Mouse (Mus musculus) heart, embryonic 12.5 days (tissue): ENCODE results near the gene Ddr2. TPM values are rescaled to one million over a fixed set of nuclear protein-coding genes. Genes with fewer than 3 reads are reported as not detected.

Experiments
- ATAC-seq: fragments of 200-750 bp; cut with Nextera tagmentation; 2 replicates; pipeline ENCODE4 v1.8.0; 2017; ENCODE audit warnings: moderate TSS enrichment, moderate library complexity; ENCODE audit not compliant: insufficient number of reproducible peaks, low FRiP score
- H3K27ac ChIP-seq: fragments of 300-500 bp; sonication (generic); 2 replicates; pipeline ENCODE4 v1.5.1; 2016; ENCODE audit warnings: mild to moderate bottlenecking, moderate library complexity; ENCODE audit not compliant: poor library complexity, severe bottlenecking
- H3K27me3 ChIP-seq: fragments of 300-500 bp; sonication (generic); replicated peaks from 2 replicates; pipeline ENCODE4 v1.6.1; 2016; ENCODE audit warnings: mild to moderate bottlenecking, moderate library complexity
- H3K36me3 ChIP-seq: fragments of 300-500 bp; sonication (generic); 2 replicates; pipeline ENCODE4 v1.6.1; 2016; ENCODE audit warnings: mild to moderate bottlenecking, moderate library complexity
- H3K4me1 ChIP-seq: fragments of 300-500 bp; sonication (generic); replicated peaks from 2 replicates; pipeline ENCODE4 v1.6.1; 2016; ENCODE audit warnings: mild to moderate bottlenecking
- H3K4me2 ChIP-seq: fragments of 300-500 bp; sonication (generic); 2 replicates; pipeline ENCODE4 v1.6.1; 2016; ENCODE audit warnings: mild to moderate bottlenecking, moderate library complexity
- H3K4me3 ChIP-seq: fragments of 300-500 bp; sonication (generic); 2 replicates; pipeline ENCODE4 v1.5.1; 2016; ENCODE audit warnings: mild to moderate bottlenecking
- H3K9ac ChIP-seq: fragments of 300-500 bp; sonication (generic); 2 replicates; pipeline ENCODE4 v1.6.1; 2016; ENCODE audit warnings: mild to moderate bottlenecking, moderate library complexity
- H3K9me3 ChIP-seq: fragments of 300-500 bp; sonication (generic); replicated peaks from 2 replicates; pipeline ENCODE4 v1.6.1; 2016; ENCODE audit warnings: mild to moderate bottlenecking, moderate library complexity
- WGBS: fragments of 180-500 bp; shearing (Covaris S2); methylation state at CpG from one replicate; pipeline ENCODE4 v1.1.7; 2016; 5-methylcytosine and 5-hydroxymethylcytosine counted together
- polyA plus RNA-seq: library from polyadenylated mRNA; unstranded; fragments of >200 nt; fragmentation: Nextera tagmentation; extraction: Ambion mirVana; gene quantifications from 2 replicates; pipeline ENCODE4 v1.2.1, GENCODE M21; 2016

Gene Ddr2
- polyA plus RNA-seq, 1 experiment from 2014 or later: 7.6 TPM

- Histone ChIP-seq H3K4me2 (no peak overlapping the region), H3K4me3 (no peak overlapping the region), H3K9ac (no peak overlapping the region), H3K27me3 (no peaks in the 10 kb centered on the region), H3K4me1 (0 out of 2 replicates have a peak, but pooled peaks cover 5% of the 10 kb centered on the region), H3K27ac (no peak overlapping the region), H3K9me3 (no peaks in the 10 kb centered on the region), H3K36me3 (no peaks in the 10 kb centered on the region)
- 80% methylated on average over 4 of the region's 4 CpGs for WGBS
- no peak for ATAC-seq
These were observed 132.9 kb downstream of the Ddr2 start for GRCm38 (mm10) chr1:169977621-169978020.

- ATAC-seq: 0 out of 2 replicates have a peak, but pooled peaks have one; percentile 19
- no peaks in the 10 kb centered on the region for H3K9me3 ChIP-seq
- no peak overlapping the region for H3K4me2 ChIP-seq
- H3K9ac ChIP-seq: no peak overlapping the region
- 12% methylated on average over 2 of the region's 2 CpGs for WGBS
- H3K27me3 ChIP-seq: no peaks in the 10 kb centered on the region
- H3K27ac ChIP-seq: peak overlapping the region; percentile 92
- no peaks in the 10 kb centered on the region for H3K36me3 ChIP-seq
- peaks cover 38% of the 10 kb centered on the region for H3K4me1 ChIP-seq
- no peak overlapping the region for H3K4me3 ChIP-seq
These were observed 138.6 kb downstream of the Ddr2 start for GRCm38 (mm10) chr1:169971998-169972397.

DNA sequence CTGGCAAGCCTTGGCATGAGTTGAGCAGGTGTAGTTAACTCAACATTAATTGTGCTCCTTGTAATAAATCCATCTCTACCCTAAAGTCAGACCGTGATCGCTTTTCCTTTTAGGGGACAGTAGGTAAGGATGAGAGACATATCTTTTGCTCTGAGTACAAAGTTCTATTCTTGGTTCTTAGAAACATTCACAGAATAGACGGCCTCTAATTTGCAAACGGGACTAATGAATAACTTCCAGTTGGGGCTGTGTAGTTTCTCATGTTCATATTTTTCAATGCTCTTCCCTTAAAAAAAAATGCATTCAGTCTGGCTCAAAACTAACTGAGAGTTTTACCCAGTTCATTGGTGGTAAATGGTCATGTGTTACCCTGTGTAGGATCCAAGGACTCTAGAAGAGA is 139.6 kb downstream of the Ddr2 start:
- Histone ChIP-seq H3K4me2 (0 out of 2 replicates have a peak overlapping the region, but pooled peaks have one; percentile 47), H3K4me1 (peaks cover 40% of the 10 kb centered on the region), H3K9ac (no peak overlapping the region), H3K4me3 (no peak overlapping the region), H3K9me3 (no peaks in the 10 kb centered on the region), H3K27me3 (no peaks in the 10 kb centered on the region), H3K27ac (no peak overlapping the region), H3K36me3 (peaks cover 5% of the 10 kb centered on the region)
- WGBS: 89% methylated on average over 4 of the region's 4 CpGs
- no peak for ATAC-seq

DNA sequence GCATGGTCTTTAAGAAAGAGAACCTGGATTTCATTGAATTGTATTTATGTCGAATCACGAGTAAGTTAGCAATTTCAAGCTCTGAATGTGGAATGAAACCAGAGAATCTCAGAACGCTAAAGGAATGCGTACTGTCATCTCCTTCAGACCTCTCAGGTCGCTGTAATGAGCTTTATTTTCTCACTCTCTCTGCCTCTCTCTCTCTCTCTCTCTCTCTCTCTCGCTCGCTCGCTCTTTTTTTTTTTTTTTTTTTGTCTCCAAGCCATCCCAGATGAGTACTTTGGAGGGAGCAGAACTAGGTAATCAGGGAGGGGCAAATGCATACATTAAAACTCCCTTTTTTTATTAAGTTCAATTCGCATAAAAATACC is 141.1 kb downstream of the Ddr2 start:
- H3K4me1 ChIP-seq: peaks cover 40% of the 10 kb centered on the region
- H3K27me3 ChIP-seq: no peaks in the 10 kb centered on the region
- peak overlapping the region; percentile 77 for H3K4me3 ChIP-seq
- no peaks in the 10 kb centered on the region for H3K9me3 ChIP-seq
- peak overlapping the region; percentile 75 for H3K4me2 ChIP-seq
- peaks cover 19% of the 10 kb centered on the region for H3K36me3 ChIP-seq
- H3K9ac ChIP-seq: peak overlapping the region; percentile 70
- H3K27ac ChIP-seq: peak overlapping the region; percentile 88
- under 1% methylated on average over 9 of the region's 9 CpGs for WGBS
- ATAC-seq: peak; percentile 41

- peak; percentile 100 for ATAC-seq
- peaks cover 25% of the 10 kb centered on the region for H3K36me3 ChIP-seq
- no peaks in the 10 kb centered on the region for H3K9me3 ChIP-seq
- H3K4me2 ChIP-seq: peak within 1 kb of the TSS; percentile 75
- H3K27me3 ChIP-seq: no peaks in the 10 kb centered on the region
- H3K4me3 ChIP-seq: peak within 1 kb of the TSS; percentile 77
- WGBS: 1% methylated on average over 48 of the region's 48 CpGs
- H3K4me1 ChIP-seq: peaks cover 40% of the 10 kb centered on the region
- peak within 1 kb of the TSS; percentile 70 for H3K9ac ChIP-seq
- peak within 1 kb of the TSS; percentile 88 for H3K27ac ChIP-seq
These were observed 141.6 kb downstream of the Ddr2 start, which contains the start of gene Hsd17b7 for GRCm38 (mm10) chr1:169968792-169969515. Gene Hsd17b7, minus strand, starts transcription at chr1:169969241.

DNA sequence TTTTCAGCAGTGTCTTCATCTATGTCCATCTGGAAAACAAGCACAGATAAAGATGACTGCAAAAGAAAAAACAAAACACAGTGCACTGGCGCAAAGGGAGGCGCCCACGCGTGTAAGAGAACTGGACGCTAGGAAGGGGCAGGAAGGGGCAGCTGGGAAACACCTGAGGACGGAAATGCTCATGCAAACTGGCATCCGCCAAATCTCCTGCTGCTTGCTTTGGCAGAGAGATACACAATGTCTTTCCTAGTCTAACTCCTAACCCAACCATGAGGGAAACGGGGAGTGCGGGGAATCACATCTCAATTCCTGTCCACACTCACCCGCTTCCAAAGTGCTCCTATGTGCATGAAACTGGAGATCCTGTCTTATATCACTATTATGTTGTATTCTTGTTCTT is 157.5 kb downstream of the Ddr2 start:
- Histone ChIP-seq H3K4me3 (no peak overlapping the region), H3K9me3 (no peaks in the 10 kb centered on the region; the same call in 1 of the 2 replicates), H3K4me1 (peaks cover 4% of the 10 kb centered on the region; the same call in 1 of the 2 replicates), H3K27ac (no peak overlapping the region), H3K36me3 (peaks cover 72% of the 10 kb centered on the region), H3K4me2 (no peak overlapping the region), H3K9ac (no peak overlapping the region), H3K27me3 (no peaks in the 10 kb centered on the region)
- ATAC-seq: no peak
- WGBS: 91% methylated on average over 10 of the region's 10 CpGs

DNA sequence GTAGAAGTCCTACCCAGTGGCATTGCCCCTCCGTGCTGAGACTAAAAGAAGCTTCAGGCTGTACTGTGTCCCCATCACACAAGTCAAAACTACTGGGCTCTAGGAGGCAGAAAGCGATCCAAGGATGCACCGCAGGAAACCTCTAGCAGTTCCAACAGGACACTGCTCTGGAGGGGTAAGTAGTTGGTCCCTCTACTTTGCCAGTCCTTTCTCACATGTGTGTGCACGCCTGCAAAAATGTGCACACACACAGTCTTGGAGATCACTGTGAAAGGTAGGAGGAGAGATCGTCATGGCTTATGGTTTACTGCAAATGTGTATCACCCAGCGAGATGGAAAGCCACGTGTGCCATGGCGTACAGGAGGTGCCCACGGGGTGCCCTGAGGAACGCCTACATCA is 157.9 kb downstream of the Ddr2 start:
- peaks cover 67% of the 10 kb centered on the region for H3K36me3 ChIP-seq
- peaks cover 4% of the 10 kb centered on the region; the same call in 1 of the 2 replicates for H3K4me1 ChIP-seq
- no peaks in the 10 kb centered on the region; the same call in 1 of the 2 replicates for H3K9me3 ChIP-seq
- H3K27ac ChIP-seq: no peak overlapping the region
- H3K9ac ChIP-seq: no peak overlapping the region
- H3K4me2 ChIP-seq: no peak overlapping the region
- no peak for ATAC-seq
- H3K27me3 ChIP-seq: no peaks in the 10 kb centered on the region
- no peak overlapping the region for H3K4me3 ChIP-seq
- WGBS: 92% methylated on average over 10 of the region's 10 CpGs

DNA sequence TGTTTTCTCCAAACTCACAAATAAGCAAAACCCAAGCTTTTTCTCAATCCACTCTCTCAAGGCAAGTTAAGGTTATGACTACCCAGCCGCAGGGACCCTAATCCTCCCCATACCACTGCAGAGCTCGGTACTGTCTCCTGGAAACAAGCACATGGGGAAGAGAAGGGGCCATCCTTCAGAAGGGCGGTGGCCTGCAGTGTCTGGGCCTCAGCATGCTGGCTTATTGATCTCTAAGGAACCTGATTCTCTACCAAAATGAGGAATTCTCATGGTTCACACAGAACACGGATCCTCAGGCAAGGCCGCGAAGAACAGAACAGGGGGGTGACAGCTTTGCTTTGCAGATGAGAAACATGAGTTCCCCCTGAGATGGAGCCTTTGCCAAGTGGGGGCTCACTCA is 159.0 kb downstream of the Ddr2 start:
- ATAC-seq: no peak
- no peak overlapping the region for H3K4me3 ChIP-seq
- no peaks in the 10 kb centered on the region; the same call in 1 of the 2 replicates for H3K9me3 ChIP-seq
- no peak overlapping the region for H3K27ac ChIP-seq
- no peaks in the 10 kb centered on the region for H3K27me3 ChIP-seq
- peaks cover 60% of the 10 kb centered on the region for H3K36me3 ChIP-seq
- H3K4me2 ChIP-seq: no peak overlapping the region
- H3K4me1 ChIP-seq: peaks cover 4% of the 10 kb centered on the region; the same call in 1 of the 2 replicates
- H3K9ac ChIP-seq: no peak overlapping the region
- 92% methylated on average over 6 of the region's 6 CpGs for WGBS

GRCm38 (mm10) chr1:169950651-169951050 is 159.9 kb downstream of the Ddr2 start:
- Histone ChIP-seq H3K4me1 (peaks cover 4% of the 10 kb centered on the region; the same call in 1 of the 2 replicates), H3K36me3 (peaks cover 50% of the 10 kb centered on the region), H3K9ac (no peak overlapping the region), H3K4me2 (no peak overlapping the region), H3K4me3 (no peak overlapping the region), H3K27ac (no peak overlapping the region), H3K27me3 (no peaks in the 10 kb centered on the region), H3K9me3 (no peaks in the 10 kb centered on the region; the same call in 1 of the 2 replicates)
- no peak for ATAC-seq
- WGBS: 85% methylated on average over 4 of the region's 4 CpGs

DNA sequence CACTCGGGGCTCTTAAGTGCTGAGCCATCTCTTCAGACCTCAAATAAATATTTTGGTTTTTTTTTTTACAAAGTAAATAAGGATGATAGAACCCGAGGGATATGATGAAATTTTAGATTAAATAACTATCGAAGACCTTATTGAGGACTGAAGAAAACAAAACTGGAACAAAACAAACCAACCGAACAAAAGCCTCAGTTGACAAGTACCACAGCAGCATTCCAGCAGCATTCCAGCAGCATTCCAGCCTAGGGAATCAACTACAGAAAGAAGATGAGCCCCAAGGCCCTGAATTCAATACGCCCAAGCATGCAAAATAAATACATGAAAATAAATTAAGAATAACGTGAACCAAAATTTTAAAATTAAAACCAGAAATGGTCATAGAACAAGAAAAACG is 160.6 kb downstream of the Ddr2 start:
- no peak overlapping the region for H3K4me3 ChIP-seq
- H3K27ac ChIP-seq: no peak overlapping the region
- no peaks in the 10 kb centered on the region; the same call in 1 of the 2 replicates for H3K9me3 ChIP-seq
- WGBS: 49% methylated on average over 7 of the region's 7 CpGs
- H3K9ac ChIP-seq: no peak overlapping the region
- no peak for ATAC-seq
- H3K4me2 ChIP-seq: no peak overlapping the region
- H3K4me1 ChIP-seq: peaks cover 4% of the 10 kb centered on the region; the same call in 1 of the 2 replicates
- H3K36me3 ChIP-seq: peaks cover 44% of the 10 kb centered on the region
- H3K27me3 ChIP-seq: no peaks in the 10 kb centered on the region

DNA sequence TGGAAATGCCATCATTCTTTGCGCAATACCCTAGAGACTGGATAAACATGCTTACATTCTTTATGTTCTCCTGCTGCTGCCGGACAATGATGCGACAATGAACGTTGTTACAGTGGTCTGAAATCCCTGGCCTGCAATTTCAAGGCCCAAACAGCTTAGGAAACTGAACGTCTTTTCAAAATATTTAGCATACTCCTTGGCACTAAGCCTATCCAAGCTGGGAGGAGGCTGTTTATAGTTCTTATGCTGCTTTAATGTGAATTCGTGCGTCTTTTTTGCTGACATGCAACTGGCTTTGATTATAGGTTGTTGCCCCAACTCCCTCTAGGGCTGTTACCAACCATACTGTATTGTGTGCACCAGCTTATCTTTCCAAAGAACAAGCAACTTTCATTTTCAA is 161.7 kb downstream of the Ddr2 start:
- Histone ChIP-seq H3K4me1 (peaks cover 4% of the 10 kb centered on the region; the same call in 1 of the 2 replicates), H3K9ac (no peak overlapping the region), H3K9me3 (peaks cover 3% of the 10 kb centered on the region), H3K36me3 (peaks cover 34% of the 10 kb centered on the region), H3K4me3 (no peak overlapping the region), H3K4me2 (no peak overlapping the region), H3K27me3 (no peaks in the 10 kb centered on the region), H3K27ac (no peak overlapping the region)
- WGBS: 80% methylated on average over 7 of the region's 7 CpGs
- ATAC-seq: no peak
